Mouse (Mus musculus): ENCODE data around the gene Sprr2a1. TPM values are rescaled to one million over a fixed set of nuclear protein-coding genes. Genes with fewer than 3 reads are reported as not detected.
"Not testable (repeated sequence)": the region's sequence is repeated elsewhere in the genome, so short reads cannot be mapped to it uniquely, and the experiment has no call there.

Sprr2a1 gene
- polyA plus RNA-seq (2016; fragmentation: Nextera tagmentation; extraction: Ambion mirVana) = not detected in 2 replicates

- not testable (repeated sequence) for H3K27me3 ChIP-seq; H3K4me3 ChIP-seq; H3K9me3 ChIP-seq; H3K4me1 ChIP-seq; ATAC-seq (ENCODE audit: low FRiP score, low read depth); H3K36me3 ChIP-seq; H3K27ac ChIP-seq (replicated peaks); H3K9ac ChIP-seq (replicated peaks); H3K4me2 ChIP-seq (replicated peaks)
- no CpG with 5 or more reads among the region's 2 CpGs for WGBS
Observed at GRCm38 (mm10) chr3:92215569-92215968, at the start of gene Sprr2a1, which contains the start of gene Sprr2a2. Gene Sprr2a1 (plus strand): TSS chr3:92215799. Gene Sprr2a2 (plus strand): TSS chr3:92215920.

GRCm38 (mm10) chr3:92169847-92170246, 45.8 kb upstream of the Sprr2a1 start:
- no peak overlapping the region for H3K27ac ChIP-seq (replicated peaks)
- H3K4me1 ChIP-seq = no peaks in the 10 kb centered on the region
- no peak overlapping the region for H3K9ac ChIP-seq (replicated peaks)
- no peak overlapping the region for H3K4me2 ChIP-seq (replicated peaks)
- H3K36me3 ChIP-seq = no peaks in the 10 kb centered on the region
- H3K4me3 ChIP-seq = no peak overlapping the region
- no peaks in the 10 kb centered on the region for H3K27me3 ChIP-seq
- WGBS = 94% methylated on average over 3 of the region's 3 CpGs
- no peaks in the 10 kb centered on the region for H3K9me3 ChIP-seq
- ATAC-seq (ENCODE audit: low FRiP score, low read depth) = no peak

- Histone ChIP-seq H3K27ac (replicated peaks) (no peak overlapping the region), H3K4me3 (no peak overlapping the region), H3K4me1 (no peaks in the 10 kb centered on the region), H3K4me2 (replicated peaks) (no peak overlapping the region), H3K27me3 (no peaks in the 10 kb centered on the region), H3K36me3 (no peaks in the 10 kb centered on the region), H3K9ac (replicated peaks) (no peak overlapping the region), H3K9me3 (no peaks in the 10 kb centered on the region)
- 89% methylated on average over 1 of the region's 1 CpGs for WGBS
- ATAC-seq (ENCODE audit: low FRiP score, low read depth) = no peak
Observed at GRCm38 (mm10) chr3:92176880-92177279, 38.7 kb upstream of the Sprr2a1 start.

- Histone ChIP-seq H3K36me3 (no peaks in the 10 kb centered on the region), H3K4me1 (no peaks in the 10 kb centered on the region), H3K4me3 (no peak overlapping the region), H3K27me3 (no peaks in the 10 kb centered on the region), H3K9me3 (no peaks in the 10 kb centered on the region), H3K27ac (replicated peaks) (no peak overlapping the region), H3K9ac (replicated peaks) (no peak overlapping the region), H3K4me2 (replicated peaks) (no peak overlapping the region)
- ATAC-seq (ENCODE audit: low FRiP score, low read depth) = no peak
- WGBS = 88% methylated on average over 6 of the region's 6 CpGs
Observed at GRCm38 (mm10) chr3:92195512-92196200, 19.9 kb upstream of the Sprr2a1 start.

GRCm38 (mm10) chr3:92211133-92211925, 4.3 kb upstream of the Sprr2a1 start:
- not testable (repeated sequence) for H3K27ac ChIP-seq (replicated peaks); ATAC-seq (ENCODE audit: low FRiP score, low read depth); H3K27me3 ChIP-seq; H3K36me3 ChIP-seq; H3K4me2 ChIP-seq (replicated peaks); H3K4me1 ChIP-seq; H3K9me3 ChIP-seq; H3K9ac ChIP-seq (replicated peaks); H3K4me3 ChIP-seq
- no CpG with 5 or more reads among the region's 16 CpGs for WGBS

GRCm38 (mm10) chr3:92212059-92212458, 3.5 kb upstream of the Sprr2a1 start:
- H3K4me2 ChIP-seq (replicated peaks); ATAC-seq (ENCODE audit: low FRiP score, low read depth); H3K4me1 ChIP-seq; H3K27me3 ChIP-seq; H3K27ac ChIP-seq (replicated peaks); H3K36me3 ChIP-seq; H3K4me3 ChIP-seq; H3K9ac ChIP-seq (replicated peaks); H3K9me3 ChIP-seq: not testable (repeated sequence)
- no CpG with 5 or more reads among the region's 1 CpGs for WGBS

- H3K9me3 ChIP-seq; H3K4me3 ChIP-seq; H3K4me2 ChIP-seq (replicated peaks); H3K36me3 ChIP-seq; H3K27me3 ChIP-seq; H3K9ac ChIP-seq (replicated peaks); H3K27ac ChIP-seq (replicated peaks); H3K4me1 ChIP-seq: not testable (repeated sequence)
- ATAC-seq (ENCODE audit: low FRiP score, low read depth) = peak; percentile 43; the same call in 1 of the 2 replicates
Observed at GRCm38 (mm10) chr3:92213651-92214050, 1.9 kb upstream of the Sprr2a1 start.

- H3K9me3 ChIP-seq; H3K9ac ChIP-seq (replicated peaks); H3K27me3 ChIP-seq; H3K4me2 ChIP-seq (replicated peaks); H3K4me3 ChIP-seq; H3K4me1 ChIP-seq; H3K36me3 ChIP-seq; H3K27ac ChIP-seq (replicated peaks): not testable (repeated sequence)
- no CpG with 5 or more reads among the region's 8 CpGs for WGBS
- ATAC-seq (ENCODE audit: low FRiP score, low read depth) = peak; percentile 57
Observed at GRCm38 (mm10) chr3:92219031-92219430, 3.4 kb downstream of the Sprr2a1 start.

- not testable (repeated sequence) for H3K27me3 ChIP-seq; H3K4me3 ChIP-seq; H3K4me2 ChIP-seq (replicated peaks); H3K4me1 ChIP-seq; H3K9me3 ChIP-seq; H3K9ac ChIP-seq (replicated peaks); H3K36me3 ChIP-seq; H3K27ac ChIP-seq (replicated peaks)
- 0 out of 2 replicates have a peak, but pooled peaks have one; percentile 48 for ATAC-seq (ENCODE audit: low FRiP score, low read depth)
Observed at GRCm38 (mm10) chr3:92223708-92224107, 8.1 kb downstream of the Sprr2a1 start.

- not testable (repeated sequence) for H3K4me1 ChIP-seq; H3K27me3 ChIP-seq; H3K4me2 ChIP-seq (replicated peaks); H3K36me3 ChIP-seq; H3K27ac ChIP-seq (replicated peaks); H3K9ac ChIP-seq (replicated peaks); ATAC-seq (ENCODE audit: low FRiP score, low read depth); H3K4me3 ChIP-seq; H3K9me3 ChIP-seq
- WGBS = 71% methylated on average over 3 of the region's 3 CpGs
Observed at GRCm38 (mm10) chr3:92227410-92227809, 11.8 kb downstream of the Sprr2a1 start.

- H3K4me3 ChIP-seq; H3K27me3 ChIP-seq; H3K36me3 ChIP-seq; H3K27ac ChIP-seq (replicated peaks); H3K4me2 ChIP-seq (replicated peaks); H3K4me1 ChIP-seq; H3K9me3 ChIP-seq; H3K9ac ChIP-seq (replicated peaks): not testable (repeated sequence)
- peak; percentile 24; the same call in 1 of the 2 replicates for ATAC-seq (ENCODE audit: low FRiP score, low read depth)
- WGBS = no CpG with 5 or more reads among the region's 5 CpGs
Observed at GRCm38 (mm10) chr3:92236463-92237189, 21.0 kb downstream of the Sprr2a1 start.

GRCm38 (mm10) chr3:92238736-92239135, 23.1 kb downstream of the Sprr2a1 start:
- not testable (repeated sequence) for H3K9me3 ChIP-seq; ATAC-seq (ENCODE audit: low FRiP score, low read depth); H3K9ac ChIP-seq (replicated peaks); H3K27ac ChIP-seq (replicated peaks); H3K4me1 ChIP-seq; H3K36me3 ChIP-seq; H3K4me3 ChIP-seq; H3K4me2 ChIP-seq (replicated peaks); H3K27me3 ChIP-seq

All from midbrain, embryonic 12.5 days (tissue).